Mouse (Mus musculus) heart, postnatal 0 days (tissue): ENCODE measurements around the gene Acbd6. TPM values are rescaled to one million over a fixed set of nuclear protein-coding genes. Genes with fewer than 3 reads are reported as not detected.

Experiments used
- ATAC-seq: fragments of 200-750 bp; cut with Nextera tagmentation; 2 replicates; pipeline ENCODE4 v1.8.0; 2017; ENCODE audit warnings: low read depth, moderate number of reproducible peaks, moderate library complexity; ENCODE audit not compliant: insufficient read depth
- DNase-seq: peaks from one replicate; pipeline ENCODE4 v3.0.0-alpha.2; 2016; ENCODE audit warnings: low spot score
- H3K27ac ChIP-seq: fragments of 300-500 bp; sonication (generic); 2 replicates; pipeline ENCODE4 v1.5.1; 2014; ENCODE audit warnings: low read depth, mild to moderate bottlenecking
- H3K27me3 ChIP-seq: fragments of 300-500 bp; sonication (generic); 2 replicates; pipeline ENCODE4 v1.6.1; 2014; ENCODE audit warnings: low read length, mixed read lengths; ENCODE audit not compliant: control insufficient read depth, insufficient read depth
- H3K36me3 ChIP-seq: fragments of 300-500 bp; sonication (generic); replicated peaks from 2 replicates; pipeline ENCODE4 v1.6.1; 2014; ENCODE audit warnings: low read length, mixed read lengths; ENCODE audit not compliant: control insufficient read depth, insufficient read depth
- H3K4me1 ChIP-seq: fragments of 300-500 bp; sonication (generic); 2 replicates; pipeline ENCODE4 v1.6.1; 2014; ENCODE audit warnings: antibody characterized with exemption; ENCODE audit not compliant: control insufficient read depth, insufficient read depth
- H3K4me2 ChIP-seq: fragments of 300-500 bp; sonication (generic); 2 replicates; pipeline ENCODE4 v1.6.1; 2014; ENCODE audit warnings: low read depth, mild to moderate bottlenecking, low read length, moderate library complexity
- H3K4me3 ChIP-seq: fragments of 300-500 bp; sonication (generic); 2 replicates; pipeline ENCODE4 v1.5.1; 2014; ENCODE audit warnings: low read depth, low read length
- H3K9ac ChIP-seq: fragments of 300-500 bp; sonication (generic); replicated peaks from 2 replicates; pipeline ENCODE4 v1.6.1; 2014; ENCODE audit warnings: low read depth, low read length, mixed read lengths
- H3K9me3 ChIP-seq: fragments of 300-500 bp; sonication (generic); replicated peaks from 2 replicates; pipeline ENCODE4 v1.6.1; 2016; ENCODE audit warnings: low read length; ENCODE audit not compliant: control insufficient read depth
- CTCF ChIP-seq: IDR thresholded peaks from 2 replicates; pipeline ENCODE4 v1.5.1; 2016; ENCODE audit warnings: antibody characterized with exemption, control low read depth, low read depth
- EP300 ChIP-seq: IDR thresholded peaks from 2 replicates; pipeline ENCODE4 v1.6.1; 2016; ENCODE audit warnings: antibody characterized with exemption, low read depth
- WGBS: fragments of 180-500 bp; shearing (Covaris S2); extraction: QIAGEN DNeasy Blood & Tissue Kit; methylation state at CpG from one replicate; pipeline ENCODE4 v1.1.7; 2014; 5-methylcytosine and 5-hydroxymethylcytosine counted together
- polyA plus RNA-seq: library from polyadenylated mRNA; unstranded; fragments of >200 nt; fragmentation: Nextera tagmentation; extraction: Ambion mirVana; gene quantifications from 2 replicates; pipeline ENCODE4 v1.2.1, GENCODE M21; 2015
- total RNA-seq: library from RNA; depleted of rRNA; stranded (reverse); fragments of >200 nt; gene quantifications from 2 replicates; pipeline ENCODE4 v1.2.3, GENCODE M21; 2014; ENCODE audit warnings: low replicate concordance

Acbd6 gene
- total and polyA plus RNA-seq, 2 experiments from 2014 or later = 55.0 to 63.6 TPM

DNA sequence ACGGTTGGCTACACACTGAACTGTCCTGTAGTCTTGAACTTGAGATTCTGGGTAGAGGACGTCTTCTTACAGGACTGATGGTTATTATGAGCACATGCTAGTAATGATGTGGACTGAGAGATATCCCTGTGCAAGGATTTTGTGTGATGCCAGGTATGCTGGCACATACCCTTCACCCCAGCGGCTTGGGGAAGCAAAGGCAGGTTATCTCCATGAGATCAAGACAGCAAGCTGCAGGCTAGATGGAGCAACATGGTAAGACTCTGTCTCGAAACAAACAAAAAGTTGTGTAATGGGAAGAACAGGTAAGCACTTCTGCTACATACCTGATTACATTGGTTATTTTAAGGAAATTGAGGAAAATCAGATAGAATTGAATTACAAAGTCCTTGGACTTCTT is 2.1 kb downstream of the Acbd6 start:
- Histone ChIP-seq H3K27me3 (no peaks in the 10 kb centered on the region), H3K9ac (no peak overlapping the region), H3K4me2 (no peak overlapping the region), H3K36me3 (no peaks in the 10 kb centered on the region), H3K27ac (no peak overlapping the region), H3K4me1 (peaks cover 19% of the 10 kb centered on the region; the same call in 1 of the 2 replicates), H3K9me3 (no peaks in the 10 kb centered on the region), H3K4me3 (no peak overlapping the region)
- ATAC-seq (no peak), DNase-seq (no peak)
- WGBS = 77% methylated on average over 4 of the region's 4 CpGs
- no peak for TF ChIP-seq CTCF
- TF ChIP-seq EP300 = no peak

DNA sequence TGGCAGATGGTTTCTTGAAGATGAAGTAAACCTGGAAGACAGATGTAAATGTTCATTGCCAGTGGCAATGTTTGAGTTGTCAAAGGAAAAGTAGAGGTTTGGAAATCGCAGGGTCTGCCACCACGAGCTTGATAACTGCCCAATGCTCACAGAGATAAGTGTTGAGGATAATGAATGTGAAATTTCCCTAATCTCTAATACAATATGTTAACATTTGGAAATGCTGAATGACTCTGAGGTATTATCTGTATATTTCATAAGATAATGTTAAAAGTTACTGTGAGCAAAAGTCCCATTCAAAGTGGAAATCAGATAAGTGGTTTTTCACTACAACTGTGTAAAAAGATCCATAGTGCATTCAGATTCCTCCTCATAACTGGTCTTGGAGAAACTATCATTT is 2.8 kb downstream of the Acbd6 start:
- no peak overlapping the region for H3K4me2 ChIP-seq
- H3K4me1 ChIP-seq = peaks cover 19% of the 10 kb centered on the region; the same call in 1 of the 2 replicates
- no peak overlapping the region for H3K27ac ChIP-seq
- ATAC-seq = no peak
- H3K9ac ChIP-seq = no peak overlapping the region
- DNase-seq = no peak
- H3K9me3 ChIP-seq = no peaks in the 10 kb centered on the region
- TF ChIP-seq CTCF (no peak), EP300 (no peak)
- no peak overlapping the region for H3K4me3 ChIP-seq
- WGBS = 71% methylated on average over 2 of the region's 2 CpGs
- peaks cover 4% of the 10 kb centered on the region for H3K36me3 ChIP-seq
- no peaks in the 10 kb centered on the region for H3K27me3 ChIP-seq

- no peak overlapping the region for H3K9ac ChIP-seq
- H3K4me2 ChIP-seq = no peak overlapping the region
- DNase-seq (no peak), ATAC-seq (no peak)
- H3K9me3 ChIP-seq = no peaks in the 10 kb centered on the region
- TF ChIP-seq EP300 (no peak), CTCF (no peak)
- WGBS = 64% methylated on average over 6 of the region's 6 CpGs
- no peak overlapping the region for H3K4me3 ChIP-seq
- H3K4me1 ChIP-seq = peaks cover 19% of the 10 kb centered on the region; the same call in 1 of the 2 replicates
- no peak overlapping the region for H3K27ac ChIP-seq
- H3K36me3 ChIP-seq = peaks cover 14% of the 10 kb centered on the region
- no peaks in the 10 kb centered on the region for H3K27me3 ChIP-seq
Observed at GRCm38 (mm10) chr1:155562206-155562605, 4.3 kb downstream of the Acbd6 start.

DNA sequence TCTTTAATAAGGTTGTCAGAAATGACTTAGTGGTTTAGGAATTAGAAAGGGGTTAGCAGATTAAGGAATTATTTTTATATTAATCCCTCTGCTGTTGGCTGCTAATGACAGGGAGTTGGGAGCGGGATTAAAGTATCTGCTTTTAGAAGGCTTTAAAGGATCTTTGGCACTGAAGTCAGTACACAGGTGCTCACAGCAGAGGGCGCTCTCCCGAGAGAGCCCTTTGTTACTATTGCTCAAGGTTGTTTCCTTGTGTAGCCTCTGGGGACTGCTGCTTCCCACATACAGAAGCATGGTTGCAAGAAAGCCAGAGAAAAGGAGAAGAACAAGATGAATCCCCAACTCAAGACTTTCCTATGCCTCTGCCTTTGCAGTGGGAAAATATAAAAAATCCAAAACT is 6.8 kb downstream of the Acbd6 start:
- no peak overlapping the region for H3K27ac ChIP-seq
- H3K9me3 ChIP-seq = no peaks in the 10 kb centered on the region; the same call in 1 of the 2 replicates
- H3K4me2 ChIP-seq = no peak overlapping the region
- no peak overlapping the region for H3K9ac ChIP-seq
- DNase-seq (no peak), ATAC-seq (no peak)
- H3K4me1 ChIP-seq = 0 out of 2 replicates have a peak, but pooled peaks cover 4% of the 10 kb centered on the region
- H3K27me3 ChIP-seq = no peaks in the 10 kb centered on the region
- 24% methylated on average over 3 of the region's 3 CpGs for WGBS
- TF ChIP-seq CTCF = peak; percentile 54
- TF ChIP-seq EP300 = no peak
- peaks cover 37% of the 10 kb centered on the region for H3K36me3 ChIP-seq
- no peak overlapping the region for H3K4me3 ChIP-seq

DNA sequence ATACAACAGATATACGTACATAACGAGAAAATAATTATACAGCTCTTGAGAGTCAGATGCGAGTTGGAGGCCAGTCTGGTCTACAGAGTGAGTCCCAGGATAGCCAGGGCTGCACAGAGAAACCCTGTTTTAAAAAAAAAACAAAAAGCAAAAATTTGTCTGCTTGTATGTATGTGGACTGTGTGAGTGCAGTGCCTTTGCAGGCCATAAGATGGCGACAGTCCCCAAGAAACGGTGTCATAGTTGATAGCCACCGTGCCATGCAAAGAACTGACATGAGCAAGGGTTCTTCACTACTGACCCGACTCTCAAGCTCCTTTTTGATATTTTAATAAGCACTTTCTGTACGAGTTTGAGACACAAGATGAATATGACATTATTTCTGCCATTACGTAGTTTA is 10.2 kb downstream of the Acbd6 start:
- no peak overlapping the region for H3K4me3 ChIP-seq
- no peaks in the 10 kb centered on the region; the same call in 1 of the 2 replicates for H3K9me3 ChIP-seq
- H3K4me2 ChIP-seq = no peak overlapping the region
- no peak overlapping the region for H3K9ac ChIP-seq
- ATAC-seq (no peak), DNase-seq (no peak)
- WGBS = 94% methylated on average over 9 of the region's 9 CpGs
- TF ChIP-seq EP300 = no peak
- peak; percentile 16; the same call in 1 of the 2 replicates for TF ChIP-seq CTCF
- no peaks in the 10 kb centered on the region for H3K27me3 ChIP-seq
- H3K4me1 ChIP-seq = no peaks in the 10 kb centered on the region
- H3K36me3 ChIP-seq = peaks cover 37% of the 10 kb centered on the region
- H3K27ac ChIP-seq = no peak overlapping the region

DNA sequence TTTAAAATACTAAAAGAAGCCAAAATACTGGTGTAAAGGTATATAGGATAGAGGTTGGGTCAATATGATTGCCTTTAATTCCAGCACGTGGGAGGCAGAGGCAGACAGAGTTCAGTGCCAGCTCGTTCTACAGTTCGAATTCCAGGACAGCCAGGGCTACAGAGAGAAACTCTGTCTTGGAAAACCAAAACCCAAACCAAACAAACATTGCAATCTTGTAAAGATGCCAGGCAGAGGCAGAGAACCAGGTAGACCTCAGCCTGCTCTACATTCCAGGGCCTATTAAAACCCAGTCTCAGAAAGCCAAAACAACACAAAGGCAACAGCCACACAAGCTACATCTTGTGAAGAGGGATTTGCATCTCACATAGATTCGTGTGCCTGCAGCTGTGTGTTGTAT is 11.4 kb downstream of the Acbd6 start:
- H3K4me3 ChIP-seq = no peak overlapping the region
- H3K4me1 ChIP-seq = no peaks in the 10 kb centered on the region
- H3K4me2 ChIP-seq = no peak overlapping the region
- H3K27ac ChIP-seq = no peak overlapping the region
- H3K36me3 ChIP-seq = peaks cover 37% of the 10 kb centered on the region
- TF ChIP-seq CTCF = no peak
- no peak for TF ChIP-seq EP300
- DNase-seq = no peak
- ATAC-seq = no peak
- no peaks in the 10 kb centered on the region; the same call in 1 of the 2 replicates for H3K9me3 ChIP-seq
- 86% methylated on average over 4 of the region's 4 CpGs for WGBS
- H3K9ac ChIP-seq = no peak overlapping the region
- H3K27me3 ChIP-seq = no peaks in the 10 kb centered on the region
